Mouse (Mus musculus) adrenal gland, postnatal 25 days (tissue): ENCODE results near the gene Olfr1445. TPM values are rescaled to one million over a fixed set of nuclear protein-coding genes. Genes with fewer than 3 reads are reported as not detected.

Experiments used
- DNase-seq: peaks from one replicate; pipeline ENCODE4 v3.0.0; 2021; ENCODE audit warnings: mixed read lengths
- long read RNA-seq: library from polyadenylated mRNA; stranded (forward); transcript quantifications from one replicate; pipeline ENCODE4 v2.0.0, GENCODE M21; 2021
- total RNA-seq: library from RNA; stranded (reverse); gene quantifications from 2 replicates; pipeline ENCODE4 v1.2.3, GENCODE M21; 2021

Olfr1445 gene
- not detected in 2 replicates for total RNA-seq
- long read RNA-seq, result 0 reads

- no peak for DNase-seq
Observed at GRCm38 (mm10) chr19:12883555-12883954, at the start of gene Olfr1445. Olfr1445 (plus strand) TSS chr19:12883855.

- DNase-seq, result no peak
Observed at GRCm38 (mm10) chr19:12838507-12838906, 45.1 kb upstream of the Olfr1445 start.

- DNase-seq, result no peak
Observed at GRCm38 (mm10) chr19:12846382-12846781, 37.3 kb upstream of the Olfr1445 start, which contains the start of gene Gm5244. Gm5244 (plus strand) TSS chr19:12846682.

- no peak for DNase-seq
Observed at GRCm38 (mm10) chr19:12856983-12857382, 26.7 kb upstream of the Olfr1445 start, which contains the start of gene Olfr1444. Olfr1444 (plus strand) TSS chr19:12857283.

GRCm38 (mm10) chr19:12893424-12893823 lies 9.8 kb downstream of the Olfr1445 start, which contains the start of gene Olfr1446:
Olfr1446 (minus strand) TSS chr19:12893524.
- DNase-seq, result no peak

GRCm38 (mm10) chr19:12903643-12904042 lies 20.0 kb downstream of the Olfr1445 start, which contains the start of gene Olfr1447:
Olfr1447 (minus strand) TSS chr19:12903743.
- DNase-seq, result no peak

- no peak for DNase-seq
Observed at GRCm38 (mm10) chr19:12924319-12924718, 40.7 kb downstream of the Olfr1445 start, which contains the start of gene Olfr1448. Olfr1448 (minus strand) TSS chr19:12924419.

- no peak for DNase-seq
Observed at GRCm38 (mm10) chr19:12930540-12930939, 46.9 kb downstream of the Olfr1445 start, which contains the start of gene Olfr1449. Olfr1449 (plus strand) TSS chr19:12930840.

Other genes starting within 250 kb of the Olfr1445 start
- gene Olfr1442, start 213.4 kb upstream of the Olfr1445 start, total RNA-seq, result not detected in 2 replicates
- gene Olfr1443, start 205.7 kb upstream of the Olfr1445 start, total RNA-seq, result not detected in 2 replicates
- gene Keg1, start 188.1 kb upstream of the Olfr1445 start, total RNA-seq, result not detected in 2 replicates
- gene Cntf, start 118.2 kb upstream of the Olfr1445 start, total RNA-seq, result 0.90 and 3.3 TPM in 2 replicates
- gene Zfp91, start 87.7 kb upstream of the Olfr1445 start, total RNA-seq, result 83.3 and 85.7 TPM in 2 replicates
- 2.1 and 2.2 TPM in 2 replicates for gene Lpxn, start 87.7 kb upstream of the Olfr1445 start, total RNA-seq
- gene Gm5244, start 37.2 kb upstream of the Olfr1445 start, total RNA-seq, result not detected in 2 replicates
- not detected in 2 replicates for gene Olfr1444, start 26.6 kb upstream of the Olfr1445 start, total RNA-seq
- not detected in 2 replicates for gene Olfr1446, start 9.7 kb downstream of the Olfr1445 start, total RNA-seq
- gene Olfr1447, start 19.9 kb downstream of the Olfr1445 start, total RNA-seq, result not detected in 2 replicates
- not detected in 2 replicates for gene Olfr1448, start 40.6 kb downstream of the Olfr1445 start, total RNA-seq
- not detected in 2 replicates for gene Olfr1449, start 47.0 kb downstream of the Olfr1445 start, total RNA-seq
- not detected in 2 replicates for gene Olfr1450, start 66.4 kb downstream of the Olfr1445 start, total RNA-seq
- gene Olfr1451, start 111.2 kb downstream of the Olfr1445 start, total RNA-seq, result not detected in 2 replicates
- not detected in 2 replicates for gene Olfr1453, start 144.5 kb downstream of the Olfr1445 start, total RNA-seq
- not detected in 2 replicates for gene Olfr1454, start 176.8 kb downstream of the Olfr1445 start, total RNA-seq
- not detected in 2 replicates for gene Olfr1457, start 214.0 kb downstream of the Olfr1445 start, total RNA-seq
- not detected in 2 replicates for gene Olfr1458, start 222.9 kb downstream of the Olfr1445 start, total RNA-seq